Mouse (Mus musculus) frontal cortex, adult 2 months (tissue): ENCODE measurements around the gene Gm12258. TPM values are rescaled to one million over a fixed set of nuclear protein-coding genes. Genes with fewer than 3 reads are reported as not detected.
"Not testable (repeated sequence)": the region's sequence is repeated elsewhere in the genome, so short reads cannot be mapped to it uniquely, and the experiment has no call there.

Experiments
- DNase-seq, 2 experiments: peaks; one replicate each; pipeline ENCODE4 v3.0.0; 2022; ENCODE audit warnings: low spot score in 1 of 2; ENCODE audit errors: extremely low spot score in 1 of 2
- polyA plus RNA-seq: library from polyadenylated mRNA; depleted of rRNA; stranded (reverse); fragments of >200 nt; gene quantifications from 2 replicates; pipeline ENCODE4 v1.2.3, GENCODE M21; 2012; rRNA removed

Gm12258 gene
- polyA plus RNA-seq: 19.7 and 22.5 TPM in 2 replicates

DNA sequence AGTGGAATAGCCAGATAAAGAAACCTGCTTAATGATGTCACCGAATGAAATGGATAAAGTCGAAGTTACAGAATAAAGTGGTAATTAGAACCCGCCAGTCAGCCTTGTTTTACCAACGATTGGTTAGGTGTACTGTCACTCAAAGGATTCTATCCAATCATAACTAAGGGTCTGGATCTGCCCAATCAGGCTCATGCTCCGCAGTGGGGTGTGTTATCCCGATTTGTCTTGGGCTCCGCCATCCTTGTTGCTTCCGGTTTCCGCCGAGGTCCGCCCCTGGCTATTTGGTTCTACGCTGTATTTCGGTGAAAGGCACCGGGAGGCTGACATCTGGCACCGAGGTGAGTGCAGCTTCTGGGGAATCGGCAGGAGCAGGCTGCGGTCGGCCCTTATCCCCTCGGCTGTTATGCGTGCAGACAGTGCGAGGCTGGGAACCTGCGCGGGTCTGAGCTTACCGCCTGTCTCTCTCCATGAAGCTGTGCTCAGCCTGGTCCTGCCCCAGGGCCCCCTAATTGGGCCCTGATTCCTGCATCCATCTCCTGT lies at the start of gene Gm12258:
Gene Gm12258, plus strand, starts transcription at position 240 of the 543 bp plus-strand sequence.
- DNase-seq: peak; percentile 93 to 100

DNA sequence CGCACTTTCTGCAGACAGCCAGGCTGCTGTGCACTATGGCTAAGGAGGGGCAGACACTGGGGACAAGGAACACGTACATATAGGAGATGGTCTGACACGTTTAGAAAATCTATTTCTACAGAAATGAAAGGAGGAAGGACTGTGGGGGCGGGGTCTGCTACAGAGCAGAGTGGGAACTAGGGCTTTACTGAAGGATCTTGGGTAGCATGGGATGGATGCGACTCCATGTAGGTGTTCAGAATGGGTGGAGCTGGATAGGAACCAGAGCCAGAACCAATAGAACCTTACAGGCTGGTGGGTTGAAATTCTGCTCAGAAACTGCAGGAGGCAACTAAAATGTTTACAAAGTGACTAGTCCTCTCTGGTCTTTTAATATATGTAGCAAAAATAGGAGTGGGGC lies 47.2 kb upstream of the Gm12258 start:
- DNase-seq: peak; percentile 14 to 59

DNA sequence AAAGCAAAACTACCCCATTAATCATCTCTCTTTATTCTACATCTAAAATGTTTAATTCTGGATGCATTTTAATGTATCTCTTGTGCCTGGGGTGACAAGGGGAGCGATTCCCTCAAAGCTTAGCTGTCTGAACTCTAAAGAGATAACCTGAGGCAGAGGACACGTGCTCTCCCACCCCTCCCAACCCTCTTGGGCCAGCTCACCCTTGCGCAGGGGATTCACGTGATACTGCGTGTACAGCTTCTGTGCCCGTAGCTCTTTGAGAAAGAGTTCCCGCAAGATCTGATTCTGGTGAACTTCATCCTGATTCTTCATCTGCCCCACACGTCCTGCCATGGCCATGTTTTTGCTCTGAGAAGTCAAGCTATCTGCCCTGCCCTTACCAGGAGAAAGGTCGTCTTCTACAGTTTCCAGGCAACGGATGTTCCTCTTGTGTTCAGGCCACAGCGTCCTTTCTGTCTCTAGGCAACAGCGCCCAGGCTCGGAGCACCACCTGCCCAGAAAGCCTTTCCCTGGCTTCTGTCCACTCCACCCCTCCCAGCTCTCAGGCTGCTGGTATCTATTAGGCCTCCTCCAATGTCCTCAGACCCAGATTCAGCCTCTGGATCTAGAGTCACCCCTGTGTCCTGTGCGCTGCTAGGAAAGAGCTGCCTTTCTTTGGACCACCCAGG lies 45.3 kb upstream of the Gm12258 start, which contains the start of gene Fam183b:
Gene Fam183b, minus strand, starts transcription at position 403 of the 671 bp plus-strand sequence.
- DNase-seq: peak in 1 of 2 experiments; percentile 24

DNA sequence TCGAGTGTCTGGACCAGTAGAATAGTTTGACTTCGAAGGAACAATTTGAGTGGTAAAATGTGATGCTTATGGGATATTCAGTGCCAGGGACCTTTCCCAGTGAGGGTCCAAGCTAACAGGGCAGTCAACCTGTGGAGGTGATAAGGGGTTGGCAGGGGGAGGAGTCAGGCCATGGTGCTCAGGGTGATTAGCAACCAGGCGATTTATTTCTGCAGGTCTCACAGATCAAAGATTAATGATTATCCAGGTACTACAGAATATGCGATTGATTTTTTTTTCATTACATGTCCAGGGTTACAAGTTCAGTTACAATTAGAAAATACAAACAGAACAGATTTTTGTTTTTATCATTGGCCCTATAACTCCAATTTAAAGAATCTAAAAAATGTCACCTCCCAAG lies 43.1 kb upstream of the Gm12258 start:
- no peak for DNase-seq

DNA sequence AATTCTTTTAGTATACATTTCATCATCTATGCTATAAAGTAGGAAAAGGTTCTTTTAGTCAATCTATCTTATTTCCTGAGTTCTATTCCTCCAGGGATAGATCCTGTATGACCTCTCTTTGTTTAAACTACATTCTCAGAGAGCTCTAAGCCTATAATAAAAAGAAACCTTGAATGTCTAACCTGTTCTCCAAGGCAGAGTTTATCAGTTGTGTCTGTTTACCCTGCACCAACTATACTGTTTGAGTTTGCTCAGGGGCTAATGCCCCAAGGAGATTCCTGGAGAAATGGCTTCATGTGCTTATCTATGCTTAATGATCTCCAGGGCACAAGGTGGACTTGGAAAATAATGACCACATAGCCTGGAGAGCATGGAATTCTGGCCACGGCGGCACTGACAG lies 42.6 kb upstream of the Gm12258 start:
- DNase-seq: no peak

DNA sequence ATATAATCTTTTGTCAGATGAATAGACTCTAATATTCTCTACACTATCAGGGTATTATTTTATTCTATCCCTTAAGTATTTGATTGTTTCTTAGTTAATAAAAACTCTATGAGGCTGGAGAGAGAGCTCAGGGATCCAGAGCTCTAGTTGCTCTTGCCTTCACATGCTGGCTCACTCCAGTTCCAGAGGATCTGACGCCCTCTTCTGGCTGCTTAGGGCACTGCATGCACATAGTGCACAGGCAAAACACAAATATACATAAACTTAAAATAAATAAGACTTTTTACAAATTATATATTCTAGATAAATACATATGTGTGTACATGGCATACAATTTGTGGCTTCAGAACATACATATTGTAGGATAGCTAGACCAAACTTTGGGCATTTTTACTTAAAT lies 35.0 kb upstream of the Gm12258 start:
- no peak for DNase-seq

DNA sequence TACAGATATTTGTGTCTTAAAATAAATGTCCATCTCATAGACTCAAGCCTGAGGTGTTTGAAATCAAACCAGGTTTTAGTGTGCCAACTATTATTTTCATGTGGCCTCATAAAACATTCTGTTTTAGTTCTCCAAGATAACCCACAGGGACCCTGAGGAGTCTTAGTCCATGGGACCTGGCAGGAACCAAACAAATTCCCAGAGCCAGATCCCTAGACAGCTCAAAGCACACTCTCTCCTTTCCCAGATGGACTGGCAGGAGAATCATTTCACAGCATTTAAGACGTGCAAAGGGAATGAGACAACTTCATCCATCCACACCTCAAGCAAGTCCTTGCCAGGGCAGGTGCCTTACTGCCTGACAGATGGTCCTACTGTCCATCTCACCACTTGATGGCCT lies 32.3 kb upstream of the Gm12258 start, which contains the start of gene Olfr313:
Gene Olfr313, plus strand, starts transcription at position 301 of the 400 bp plus-strand sequence.
- not testable (repeated sequence) for DNase-seq

DNA sequence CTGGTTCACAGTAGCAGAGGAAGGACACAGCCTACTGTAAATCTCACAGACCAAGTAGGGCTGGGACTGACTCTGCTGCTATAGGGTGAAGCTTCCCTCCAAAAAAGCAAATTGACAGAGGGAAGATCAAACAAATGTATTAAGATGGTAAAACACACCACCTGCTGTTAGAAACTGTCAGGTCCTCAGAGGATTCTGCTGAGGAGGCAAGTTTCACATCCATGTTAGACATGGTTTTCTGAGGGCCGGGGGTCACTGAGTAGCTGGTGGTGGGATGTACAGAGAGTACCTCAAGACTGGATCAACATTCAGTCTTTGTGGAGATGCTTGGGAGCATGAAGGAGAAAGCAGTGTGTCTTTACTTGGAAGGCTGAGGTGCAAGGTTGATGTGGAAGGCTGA lies 31.3 kb upstream of the Gm12258 start:
- no peak for DNase-seq

DNA sequence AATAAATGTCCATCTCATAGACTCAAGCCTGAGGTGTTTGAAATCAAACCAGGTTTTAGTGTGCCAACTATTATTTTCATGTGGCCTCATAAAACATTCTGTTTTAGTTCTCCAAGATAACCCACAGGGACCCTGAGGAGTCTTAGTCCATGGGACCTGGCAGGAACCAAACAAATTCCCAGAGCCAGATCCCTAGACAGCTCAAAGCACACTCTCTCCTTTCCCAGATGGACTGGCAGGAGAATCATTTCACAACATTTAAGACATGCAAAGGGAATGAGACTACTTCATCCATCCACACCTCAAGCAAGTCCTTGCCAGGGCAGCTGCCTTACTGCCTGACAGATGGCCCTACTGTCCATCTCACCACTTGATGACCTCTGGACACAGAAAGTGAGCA lies 18.0 kb upstream of the Gm12258 start, which contains the start of gene Olfr312:
Gene Olfr312, plus strand, starts transcription at position 301 of the 400 bp plus-strand sequence.
- not testable (repeated sequence) for DNase-seq

DNA sequence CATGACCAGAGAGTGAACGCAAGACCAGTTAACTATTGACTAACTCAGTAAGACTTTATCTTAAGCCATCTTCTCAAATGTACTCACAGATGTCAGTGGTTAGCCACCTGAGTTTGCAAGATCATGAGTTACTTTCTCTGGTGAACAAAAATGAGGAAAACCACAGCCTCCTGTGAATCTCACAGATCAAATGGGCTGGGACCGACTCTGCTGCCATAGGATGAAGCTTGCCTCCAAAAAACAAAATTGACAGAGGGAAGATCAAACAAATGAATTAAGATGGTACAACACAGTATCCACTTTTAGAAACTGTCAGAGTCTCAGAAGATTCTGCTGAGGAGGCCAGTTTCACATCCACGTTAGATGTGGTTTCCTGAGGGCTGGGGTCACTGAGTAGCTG lies 17.2 kb upstream of the Gm12258 start:
- no peak for DNase-seq

DNA sequence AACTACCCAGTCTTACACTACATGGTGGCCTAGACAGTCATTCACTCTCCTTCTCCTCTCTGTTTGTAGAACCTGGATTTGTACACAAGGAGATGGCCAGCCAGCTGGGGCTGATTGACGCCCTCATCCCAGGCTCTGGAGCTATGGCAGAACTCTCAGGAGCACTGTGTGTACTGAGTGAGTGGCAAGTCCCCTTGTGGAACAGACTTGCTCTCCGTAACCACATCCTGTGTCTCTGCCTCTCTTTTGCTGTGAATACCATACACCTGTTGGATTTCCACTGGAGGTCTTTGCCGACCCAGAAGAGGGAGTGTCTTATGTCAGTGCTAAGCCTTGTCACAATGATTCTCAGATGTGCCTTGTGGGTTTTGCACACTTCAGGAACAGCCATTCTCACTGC lies 14.4 kb upstream of the Gm12258 start:
- DNase-seq: not testable (repeated sequence)

DNA sequence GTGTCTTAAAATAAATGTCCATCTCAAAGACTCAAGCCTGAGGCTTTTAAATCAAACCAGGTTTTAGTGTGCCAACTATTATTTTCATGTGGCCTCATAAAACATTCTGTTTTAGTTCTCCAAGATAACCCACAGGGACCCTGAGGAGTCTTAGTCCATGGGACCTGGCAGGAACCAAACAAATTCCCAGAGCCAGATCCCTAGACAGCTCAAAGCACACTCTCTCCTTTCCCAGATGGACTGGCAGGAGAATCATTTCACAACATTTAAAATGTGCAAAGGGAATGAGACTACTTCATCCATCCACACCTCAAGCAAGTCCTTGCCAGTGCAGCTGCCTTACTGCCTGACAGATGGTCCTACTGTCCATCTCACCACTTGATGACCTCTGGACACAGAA lies 8.0 kb upstream of the Gm12258 start, which contains the start of gene Olfr311:
Gene Olfr311, plus strand, starts transcription at position 301 of the 400 bp plus-strand sequence.
- DNase-seq: not testable (repeated sequence)

DNA sequence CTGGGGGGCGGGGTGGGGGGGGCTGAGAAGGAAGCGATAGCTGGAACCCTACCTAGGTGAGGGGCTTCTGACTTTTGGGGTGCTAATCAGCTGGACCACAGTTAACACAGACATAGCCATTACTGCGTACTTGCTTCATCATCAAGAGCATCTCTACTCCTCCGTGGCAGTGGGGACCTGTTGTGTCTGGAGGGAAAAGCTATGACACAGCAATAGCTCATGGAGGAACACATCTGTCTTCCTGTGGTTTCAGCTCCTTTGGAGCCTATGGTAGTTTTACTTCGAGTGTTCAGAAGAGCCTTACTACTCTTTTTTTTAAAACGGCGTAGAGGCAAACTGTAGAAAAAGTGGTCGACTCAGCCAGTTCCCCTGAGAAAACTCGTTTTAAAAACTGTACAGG lies 678 bp downstream of the Gm12258 start:
- DNase-seq: no peak

DNA sequence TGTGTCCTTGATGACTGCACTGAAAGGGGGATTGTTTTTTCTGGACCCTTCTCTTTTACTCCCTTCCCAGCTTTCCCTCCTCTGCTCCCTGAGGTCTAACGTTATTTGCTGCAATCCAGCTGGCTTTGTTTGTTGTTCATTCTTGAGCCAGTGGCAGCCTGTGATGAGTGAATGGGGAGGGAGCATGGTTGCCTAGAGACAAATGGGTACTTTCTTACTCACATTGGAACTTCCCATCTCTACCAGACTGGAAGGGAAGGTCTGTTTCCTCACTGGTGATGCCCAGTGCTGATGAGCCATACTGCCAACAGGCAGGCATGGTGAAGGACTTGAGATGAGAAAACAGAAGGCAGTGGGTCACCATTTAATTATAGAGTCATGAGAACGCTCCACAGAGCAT lies 2.8 kb downstream of the Gm12258 start:
- DNase-seq: no peak

DNA sequence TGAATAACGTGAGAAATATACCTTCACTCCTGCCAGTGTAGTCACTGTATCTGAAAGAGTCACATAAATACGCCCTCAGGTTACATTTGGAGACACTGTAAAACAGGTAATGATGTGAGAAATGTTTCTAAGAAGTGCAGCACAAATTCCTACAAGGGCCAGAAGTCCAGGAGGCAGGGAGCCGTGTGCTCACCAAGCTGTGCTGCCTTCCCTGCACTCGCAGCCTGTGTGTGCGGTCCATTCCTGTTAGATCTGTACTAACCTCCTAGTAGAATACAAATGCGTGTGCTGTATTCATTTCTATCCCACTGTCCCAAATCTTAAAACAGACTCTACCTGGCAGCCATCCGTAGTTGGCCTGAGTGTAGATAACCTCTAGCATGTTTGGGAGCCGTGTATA lies 13.8 kb downstream of the Gm12258 start:
- no peak for DNase-seq

DNA sequence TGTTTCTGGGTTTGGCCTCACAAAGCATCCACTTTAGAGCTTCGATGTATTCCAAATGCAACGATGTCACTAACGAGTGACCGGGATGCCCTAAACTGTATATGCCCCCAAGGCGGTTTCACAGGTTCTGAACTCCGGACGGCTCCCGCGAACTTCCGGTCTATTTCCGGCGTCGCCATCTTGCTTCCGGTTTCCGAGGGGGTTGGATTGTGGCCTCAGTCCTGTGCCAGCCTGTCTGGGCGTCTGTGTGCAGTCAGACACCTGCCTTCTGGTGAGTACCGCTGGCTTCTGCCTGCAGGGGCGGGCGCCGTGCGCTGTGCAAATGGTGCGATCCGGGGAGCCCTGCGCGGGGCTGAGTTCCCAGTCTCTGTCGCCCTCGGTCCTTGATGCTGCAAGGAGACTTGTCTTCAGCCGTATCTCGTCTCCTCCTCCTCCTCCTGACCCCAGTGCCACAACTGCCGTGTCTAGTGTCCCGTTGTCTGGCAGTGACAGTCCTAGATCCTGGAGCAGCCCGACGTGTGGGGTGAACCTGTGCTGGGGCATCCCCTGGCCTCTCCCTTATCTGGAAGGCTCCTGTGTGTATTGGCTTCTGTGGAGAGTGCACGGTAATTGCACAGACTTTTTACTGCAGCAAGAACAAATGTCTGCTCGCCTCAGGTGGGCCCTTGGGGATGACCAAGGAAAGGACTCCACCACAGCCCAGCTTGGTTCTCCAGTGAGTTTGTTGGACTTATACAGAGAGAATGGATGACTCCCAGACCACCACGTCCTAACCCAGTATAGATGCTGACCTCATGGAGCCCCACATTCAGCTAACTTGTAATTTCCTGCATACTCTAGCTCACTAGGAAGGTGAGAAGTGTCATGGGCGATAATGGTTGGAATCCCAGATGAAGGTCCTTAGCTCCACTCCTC lies 20.3 kb downstream of the Gm12258 start, which contains the start of gene 2810021J22Rik:
Gene 2810021J22Rik, plus strand, starts transcription at position 178 of the 915 bp plus-strand sequence.
- DNase-seq: peak in 1 of 2 experiments; percentile 86

DNA sequence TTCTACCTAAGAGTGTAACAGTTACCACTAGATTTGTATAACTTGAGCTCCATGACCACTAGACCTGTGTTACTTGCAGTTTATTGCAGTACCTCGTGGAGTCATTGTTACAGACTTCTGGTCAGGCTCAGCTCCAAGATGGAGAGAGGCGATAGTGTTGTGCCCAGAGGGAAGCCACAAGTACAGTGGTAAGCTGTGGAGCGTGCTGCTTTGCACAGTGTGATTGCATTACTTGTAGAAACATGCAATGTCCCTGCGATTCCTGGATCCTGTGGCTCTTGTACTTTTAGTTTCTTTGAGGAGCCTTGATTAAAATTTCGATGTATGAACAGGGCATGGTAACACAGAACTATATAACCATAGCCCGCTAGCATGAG lies 21.0 kb downstream of the Gm12258 start:
- no peak for DNase-seq

DNA sequence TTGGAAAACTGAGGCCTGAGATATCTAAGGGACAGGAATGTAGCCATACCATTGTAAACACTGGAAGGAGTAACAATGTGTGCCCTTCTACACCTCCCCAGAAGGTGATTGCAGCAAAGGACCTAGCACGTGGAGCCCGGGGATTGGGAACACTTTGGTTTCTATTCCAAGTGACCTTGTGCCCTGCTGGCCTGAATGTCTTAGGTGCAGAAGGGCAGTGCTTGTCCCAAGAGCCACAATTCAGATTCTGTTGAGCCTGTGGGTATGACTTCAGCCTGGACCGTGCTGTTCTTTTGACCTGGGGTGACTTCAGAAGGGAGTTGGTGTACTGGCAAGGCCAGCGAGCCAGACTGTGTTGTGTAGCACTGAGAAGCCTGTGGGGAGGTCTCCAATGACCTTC lies 24.0 kb downstream of the Gm12258 start:
- DNase-seq: no peak

DNA sequence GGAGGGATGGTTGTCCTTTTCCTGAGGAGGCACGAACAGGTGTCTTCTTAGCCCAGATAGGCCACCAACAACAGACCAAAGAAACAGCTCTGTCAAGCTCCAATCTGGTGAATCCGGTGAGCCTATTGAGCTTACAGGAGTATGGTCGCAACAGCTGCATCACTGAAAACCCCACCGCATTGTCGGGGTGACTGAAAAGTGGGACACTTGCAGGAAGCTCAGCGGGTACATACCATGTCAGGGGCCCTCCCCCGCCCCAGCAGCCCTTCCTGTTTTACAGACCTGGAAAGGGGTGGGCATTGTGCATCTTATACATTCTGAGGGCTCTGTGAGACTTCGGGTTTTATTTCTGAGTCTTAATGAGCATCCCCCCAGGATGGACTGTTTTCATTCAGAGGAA lies 36.8 kb downstream of the Gm12258 start:
- no peak for DNase-seq

DNA sequence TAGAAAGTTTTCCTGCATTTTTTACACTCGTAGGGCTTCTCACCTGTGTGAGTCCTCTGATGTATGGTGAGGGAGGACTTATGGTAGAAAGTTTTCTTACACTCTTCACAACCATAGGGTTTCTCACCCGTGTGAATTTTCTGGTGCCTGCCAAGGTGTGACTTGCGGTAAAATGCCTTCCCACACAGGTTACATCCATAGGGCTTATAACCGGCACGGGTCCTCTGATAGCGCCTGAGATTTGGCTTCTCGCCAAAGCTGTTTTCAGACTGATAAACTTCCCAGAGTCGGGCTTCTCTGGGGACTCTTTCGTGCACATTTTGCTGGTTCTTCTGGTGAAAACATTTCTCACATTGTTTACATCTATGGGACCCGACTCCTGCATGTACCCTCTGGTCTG lies 43.6 kb downstream of the Gm12258 start:
- no peak for DNase-seq

DNA sequence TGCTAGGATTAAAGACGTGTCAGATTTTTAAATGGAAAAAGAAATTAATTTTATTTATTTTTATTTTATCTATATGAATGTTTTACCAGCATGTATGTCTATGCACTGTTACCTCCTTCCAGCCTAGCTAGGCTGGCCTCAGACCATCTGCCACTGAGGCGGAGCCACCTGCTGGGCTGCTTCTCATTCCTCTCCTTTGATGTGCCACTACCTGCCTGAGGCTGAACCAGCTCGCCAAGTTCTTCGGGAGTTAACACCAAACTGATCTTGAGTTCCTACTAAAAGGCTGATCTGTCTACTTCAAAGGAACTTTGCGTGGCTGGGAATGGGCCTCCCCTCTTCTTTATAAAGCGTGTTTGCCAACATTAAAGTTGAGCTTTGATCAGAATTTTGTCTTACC lies 47.5 kb downstream of the Gm12258 start:
- DNase-seq: no peak
